Mouse (Mus musculus) stomach, postnatal 0 days (tissue): Measurements from ENCODE around the gene Ypel3. TPM values are rescaled to one million over a fixed set of nuclear protein-coding genes. Genes with fewer than 3 reads are reported as not detected.

Source experiments
- ATAC-seq: fragments of 200-750 bp; cut with Nextera tagmentation; 2 replicates; pipeline ENCODE4 v1.8.0; 2017; ENCODE audit not compliant: low FRiP score, low TSS enrichment
- DNase-seq: peaks from one replicate; pipeline ENCODE4 v3.0.0-alpha.2; 2016; ENCODE audit warnings: low spot score
- H3K27ac ChIP-seq: fragments of 300-500 bp; sonication (generic); replicated peaks from 2 replicates; pipeline ENCODE4 v1.5.1; 2014; ENCODE audit warnings: mild to moderate bottlenecking, control low read depth
- H3K27me3 ChIP-seq: fragments of 300-500 bp; sonication (generic); 2 replicates; pipeline ENCODE4 v1.6.1; 2014; ENCODE audit warnings: low read length; ENCODE audit not compliant: control insufficient read depth, insufficient read depth
- H3K36me3 ChIP-seq: fragments of 300-500 bp; sonication (generic); 2 replicates; pipeline ENCODE4 v1.6.1; 2014; ENCODE audit warnings: low read length, mixed read lengths; ENCODE audit not compliant: control insufficient read depth, insufficient read depth
- H3K4me1 ChIP-seq: fragments of 300-500 bp; sonication (generic); replicated peaks from 2 replicates; pipeline ENCODE4 v1.6.1; 2014; ENCODE audit warnings: antibody characterized with exemption; ENCODE audit not compliant: control insufficient read depth, insufficient read depth
- H3K4me2 ChIP-seq: fragments of 300-500 bp; sonication (generic); replicated peaks from 2 replicates; pipeline ENCODE4 v1.6.1; 2014; ENCODE audit warnings: low read depth, mild to moderate bottlenecking, control low read depth, moderate library complexity
- H3K4me3 ChIP-seq: fragments of 300-500 bp; sonication (generic); 2 replicates; pipeline ENCODE4 v1.5.1; 2014; ENCODE audit warnings: low read depth, low read length, control low read depth
- H3K9ac ChIP-seq: fragments of 300-500 bp; sonication (generic); 2 replicates; pipeline ENCODE4 v1.6.1; 2014; ENCODE audit warnings: mild to moderate bottlenecking, low read length, control low read depth, mixed read lengths
- H3K9me3 ChIP-seq: fragments of 300-500 bp; sonication (generic); 2 replicates; pipeline ENCODE4 v1.6.1; 2016; ENCODE audit warnings: low read length; ENCODE audit not compliant: control insufficient read depth
- CTCF ChIP-seq: IDR thresholded peaks from 2 replicates; pipeline ENCODE4 v1.5.1; 2016; ENCODE audit warnings: antibody characterized with exemption, low read depth, mild to moderate bottlenecking, moderate library complexity
- EP300 ChIP-seq: optimal IDR thresholded peaks from 2 replicates; pipeline ENCODE3; 2016; ENCODE audit warnings: antibody characterized with exemption
- WGBS: fragments of 180-500 bp; shearing (Covaris S2); extraction: QIAGEN DNeasy Blood & Tissue Kit; methylation state at CpG from one replicate; pipeline ENCODE4 v1.1.7; 2014; 5-methylcytosine and 5-hydroxymethylcytosine counted together
- polyA plus RNA-seq: library from polyadenylated mRNA; unstranded; fragments of >200 nt; fragmentation: Nextera tagmentation; extraction: Ambion mirVana; gene quantifications from 2 replicates; pipeline ENCODE4 v1.2.1, GENCODE M21; 2015

Ypel3 gene
- polyA plus RNA-seq, 1 experiment from 2014 or later = 86.0 TPM

GRCm38 (mm10) chr7:126800269-126801056, 23.7 kb downstream of the Ypel3 start:
- 52% methylated on average over 5 of the region's 5 CpGs for WGBS
- Histone ChIP-seq H3K4me3 (peak overlapping the region; percentile 80), H3K9ac (peak overlapping the region; percentile 76), H3K4me2 (peak overlapping the region; percentile 68), H3K27ac (peak overlapping the region; percentile 96), H3K36me3 (peaks cover 8% of the 10 kb centered on the region; the same call in 1 of the 2 replicates), H3K4me1 (no peaks in the 10 kb centered on the region; the same call in 1 of the 2 replicates), H3K27me3 (no peaks in the 10 kb centered on the region), H3K9me3 (no peaks in the 10 kb centered on the region)
- DNase-seq (no peak), ATAC-seq (no peak)
- no peak; the same call in 1 of the 2 replicates for TF ChIP-seq CTCF
- no peak for TF ChIP-seq EP300

- Histone ChIP-seq H3K27me3 (no peaks in the 10 kb centered on the region), H3K9me3 (no peaks in the 10 kb centered on the region), H3K4me2 (no peak overlapping the region), H3K4me1 (no peaks in the 10 kb centered on the region; the same call in 1 of the 2 replicates), H3K36me3 (peaks cover 5% of the 10 kb centered on the region; the same call in 1 of the 2 replicates), H3K9ac (no peak overlapping the region), H3K27ac (no peak overlapping the region), H3K4me3 (no peak overlapping the region)
- WGBS = 88% methylated on average over 16 of the region's 16 CpGs
- no peak for TF ChIP-seq EP300
- TF ChIP-seq CTCF = no peak
- ATAC-seq (no peak), DNase-seq (no peak)
Observed at GRCm38 (mm10) chr7:126801057-126801422, 24.3 kb downstream of the Ypel3 start.

GRCm38 (mm10) chr7:126802134-126802889, 25.6 kb downstream of the Ypel3 start:
- no peaks in the 10 kb centered on the region for H3K9me3 ChIP-seq
- TF ChIP-seq CTCF = no peak
- no peak for TF ChIP-seq EP300
- ATAC-seq = no peak
- no peak overlapping the region for H3K27ac ChIP-seq
- no peaks in the 10 kb centered on the region for H3K27me3 ChIP-seq
- H3K4me3 ChIP-seq = no peak overlapping the region
- DNase-seq = no peak
- no peaks in the 10 kb centered on the region; the same call in 1 of the 2 replicates for H3K4me1 ChIP-seq
- H3K4me2 ChIP-seq = no peak overlapping the region
- 73% methylated on average over 11 of the region's 11 CpGs for WGBS
- H3K9ac ChIP-seq = no peak overlapping the region
- H3K36me3 ChIP-seq = no peaks in the 10 kb centered on the region

- DNase-seq = no peak
- Histone ChIP-seq H3K27me3 (no peaks in the 10 kb centered on the region), H3K9ac (no peak overlapping the region), H3K4me2 (no peak overlapping the region), H3K9me3 (no peaks in the 10 kb centered on the region), H3K4me3 (no peak overlapping the region), H3K27ac (0 out of 2 replicates have a peak overlapping the region, but pooled peaks have one; percentile 45), H3K4me1 (peaks cover 4% of the 10 kb centered on the region; the same call in 1 of the 2 replicates), H3K36me3 (no peaks in the 10 kb centered on the region)
- ATAC-seq = no peak
- TF ChIP-seq CTCF = no peak
- TF ChIP-seq EP300 = no peak
- WGBS = 69% methylated on average over 6 of the region's 6 CpGs
Observed at GRCm38 (mm10) chr7:126803181-126803580, 26.4 kb downstream of the Ypel3 start.

GRCm38 (mm10) chr7:126803751-126804150, 27.0 kb downstream of the Ypel3 start:
- no peak for DNase-seq
- ATAC-seq = no peak
- Histone ChIP-seq H3K9ac (no peak overlapping the region), H3K4me3 (no peak overlapping the region), H3K9me3 (no peaks in the 10 kb centered on the region), H3K27ac (no peak overlapping the region), H3K27me3 (no peaks in the 10 kb centered on the region), H3K36me3 (no peaks in the 10 kb centered on the region), H3K4me2 (no peak overlapping the region), H3K4me1 (peaks cover 4% of the 10 kb centered on the region; the same call in 1 of the 2 replicates)
- TF ChIP-seq CTCF (no peak), EP300 (no peak)

GRCm38 (mm10) chr7:126806956-126807355, 30.2 kb downstream of the Ypel3 start:
- 0 out of 2 replicates have a peak, but pooled peaks cover 4% of the 10 kb centered on the region for H3K4me1 ChIP-seq
- H3K9me3 ChIP-seq = no peaks in the 10 kb centered on the region
- no peak overlapping the region for H3K4me3 ChIP-seq
- no peak overlapping the region; the same call in 1 of the 2 replicates for H3K27ac ChIP-seq
- DNase-seq (peak; percentile 84), ATAC-seq (peak; percentile 74)
- no peaks in the 10 kb centered on the region for H3K36me3 ChIP-seq
- WGBS = 29% methylated on average over 6 of the region's 6 CpGs
- TF ChIP-seq CTCF (no peak), EP300 (no peak)
- no peak overlapping the region for H3K4me2 ChIP-seq
- no peak overlapping the region for H3K9ac ChIP-seq
- H3K27me3 ChIP-seq = no peaks in the 10 kb centered on the region
